Mouse (Mus musculus) urinary bladder, postnatal 14 days (tissue): ENCODE results near the gene Acad12.
"Not testable (repeated sequence)": the region's sequence is repeated elsewhere in the genome, so short reads cannot be mapped to it uniquely, and the experiment has no call there.

ENCODE experiments used
- DNase-seq: peaks from one replicate; pipeline ENCODE4 v3.0.0; 2021; ENCODE audit warnings: low spot score

Acad12 gene

GRCm38 (mm10) chr5:121612036-121612435, 6.7 kb downstream of the Acad12 start:
- no peak for DNase-seq

DNA sequence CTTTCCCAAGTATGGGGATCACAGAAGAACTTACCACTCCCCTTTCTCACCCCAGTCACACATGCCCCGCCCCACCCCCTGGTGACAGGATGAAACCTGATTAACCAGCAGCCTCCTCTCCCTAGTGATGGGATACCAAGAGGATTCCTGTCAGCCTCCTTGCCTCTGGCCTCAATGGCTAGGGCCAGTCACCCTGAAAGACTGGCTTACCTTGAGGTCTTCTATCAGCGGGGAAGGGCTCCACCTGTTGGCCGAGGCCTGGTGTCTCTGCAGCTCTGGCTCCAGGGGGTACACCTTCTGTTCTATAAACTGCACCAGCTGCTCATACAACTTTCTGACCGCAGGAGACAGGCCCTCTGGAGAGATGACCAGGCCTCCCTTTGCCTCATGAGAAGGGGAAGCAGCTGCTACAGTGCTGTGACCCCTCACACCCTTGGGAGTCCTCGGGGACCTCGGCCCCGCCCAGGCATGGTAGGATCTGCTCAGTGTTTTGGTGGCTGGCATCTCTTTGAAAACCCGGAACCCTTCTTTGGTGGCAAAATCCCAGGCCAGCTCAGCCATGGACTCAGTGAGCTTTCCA, 9.1 kb downstream of the Acad12 start:
- not testable (repeated sequence) for DNase-seq

GRCm38 (mm10) chr5:121606151-121606550, 12.6 kb downstream of the Acad12 start:
- peak; percentile 83 for DNase-seq

DNA sequence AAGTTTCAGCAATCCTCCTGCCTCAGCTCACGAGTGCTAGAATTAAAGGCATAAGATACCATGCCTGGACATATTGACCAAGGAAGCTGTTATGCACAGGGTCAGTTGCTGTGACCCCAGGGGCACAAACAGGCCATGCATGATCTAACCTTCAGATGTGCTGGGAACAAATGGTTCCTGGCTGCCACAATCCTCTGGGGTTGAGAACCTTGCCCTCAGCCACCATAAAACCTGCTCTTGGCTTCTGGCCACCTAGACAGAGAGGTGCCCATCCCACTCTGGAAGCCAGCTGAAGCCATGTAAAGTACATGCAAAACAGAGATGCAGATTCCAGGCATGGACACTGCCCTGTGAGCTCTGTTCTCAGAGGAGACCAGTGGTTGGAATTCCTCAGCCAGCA, 14.9 kb downstream of the Acad12 start:
- not testable (repeated sequence) for DNase-seq

- peak; percentile 95 for DNase-seq
Measured at GRCm38 (mm10) chr5:121601547-121602299, 17.0 kb downstream of the Acad12 start.

- no peak for DNase-seq
Measured at GRCm38 (mm10) chr5:121598871-121599610, 19.7 kb downstream of the Acad12 start.

GRCm38 (mm10) chr5:121597991-121598537, 20.7 kb downstream of the Acad12 start:
- DNase-seq: no peak

GRCm38 (mm10) chr5:121597332-121597731, 21.4 kb downstream of the Acad12 start:
- no peak for DNase-seq

DNA sequence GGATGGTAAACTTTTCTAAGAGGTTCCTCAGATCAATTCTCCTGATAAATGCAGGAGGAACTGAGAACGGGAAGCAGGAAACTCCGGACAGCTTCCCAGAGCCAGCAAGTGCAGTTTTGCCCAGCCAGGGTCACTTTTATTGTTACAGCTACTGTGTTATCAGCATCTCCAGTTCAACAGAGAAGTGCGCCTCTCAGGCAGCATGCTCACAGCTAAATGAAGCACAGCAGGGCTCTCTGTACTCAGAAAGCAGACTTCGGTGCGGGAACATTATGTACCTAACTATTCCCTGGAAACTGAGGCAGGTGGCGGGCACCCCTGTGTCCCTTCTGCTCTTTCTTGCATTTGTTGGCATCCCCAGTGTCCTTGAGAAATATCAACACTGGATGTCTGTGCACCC, 22.5 kb downstream of the Acad12 start:
- DNase-seq: no peak

- DNase-seq: no peak
Measured at GRCm38 (mm10) chr5:121595758-121596157, 23.0 kb downstream of the Acad12 start.

- DNase-seq: no peak
Measured at GRCm38 (mm10) chr5:121594714-121595313, 23.9 kb downstream of the Acad12 start.

GRCm38 (mm10) chr5:121593451-121594401, 25.0 kb downstream of the Acad12 start, which contains the start of gene Aldh2:
Aldh2 (minus strand) TSS chr5:121593824.
- peak; percentile 87 for DNase-seq

DNA sequence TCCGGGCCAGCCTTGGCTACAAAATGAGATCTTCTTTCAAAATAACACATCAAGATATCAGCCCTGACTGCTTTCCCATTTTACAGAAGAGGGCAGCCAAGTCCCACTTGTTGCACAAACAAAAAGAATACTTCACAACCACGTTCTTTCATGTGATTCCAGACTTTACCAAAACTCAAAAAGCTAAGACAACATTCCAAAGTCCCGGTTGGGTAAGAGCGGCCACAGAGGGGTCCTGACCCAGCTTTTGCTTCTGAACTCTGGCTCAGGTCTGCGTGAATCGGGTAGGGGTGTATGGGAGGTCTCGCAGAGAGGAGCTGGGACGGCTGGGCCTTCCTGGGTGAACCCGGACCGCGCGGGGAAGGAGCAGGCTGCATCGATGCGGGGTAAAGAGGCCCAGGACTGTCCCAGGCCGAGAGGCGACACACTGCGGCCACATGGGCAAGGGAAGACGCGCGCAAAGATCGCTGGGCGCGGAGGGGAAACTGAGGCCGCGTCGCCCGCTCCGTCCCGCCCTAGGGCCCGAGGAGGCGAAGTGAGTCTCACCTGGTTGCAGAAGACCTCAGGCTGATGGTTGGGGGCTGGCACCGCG, 25.8 kb downstream of the Acad12 start:
- DNase-seq: no peak

GRCm38 (mm10) chr5:121592064-121592815, 26.5 kb downstream of the Acad12 start:
- DNase-seq: no peak

GRCm38 (mm10) chr5:121591417-121592063, 27.2 kb downstream of the Acad12 start:
- DNase-seq: peak; percentile 33

- DNase-seq: no peak
Measured at GRCm38 (mm10) chr5:121589928-121590327, 28.8 kb downstream of the Acad12 start.

- DNase-seq: peak; percentile 55
Measured at GRCm38 (mm10) chr5:121586400-121587039, 32.2 kb downstream of the Acad12 start.

DNA sequence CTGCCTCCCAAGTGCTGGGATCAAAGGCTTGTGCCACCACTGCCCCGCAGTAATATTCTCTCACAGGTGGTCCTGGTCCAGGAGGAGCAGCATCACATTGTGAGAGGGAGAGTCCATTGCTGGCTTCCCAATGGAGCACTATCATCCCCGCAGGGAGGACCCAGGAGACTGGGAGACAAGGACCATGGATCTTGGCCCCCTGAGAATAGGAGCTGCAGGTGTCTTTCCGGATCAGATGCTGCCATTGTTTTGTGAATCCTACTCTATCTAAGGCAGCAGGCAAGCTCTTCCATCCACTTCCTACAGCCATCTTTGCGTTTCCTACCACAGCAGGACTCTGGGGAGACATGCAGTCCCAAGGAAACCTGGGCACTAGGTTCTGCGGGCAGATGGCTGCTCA, 33.0 kb downstream of the Acad12 start:
- no peak for DNase-seq

DNA sequence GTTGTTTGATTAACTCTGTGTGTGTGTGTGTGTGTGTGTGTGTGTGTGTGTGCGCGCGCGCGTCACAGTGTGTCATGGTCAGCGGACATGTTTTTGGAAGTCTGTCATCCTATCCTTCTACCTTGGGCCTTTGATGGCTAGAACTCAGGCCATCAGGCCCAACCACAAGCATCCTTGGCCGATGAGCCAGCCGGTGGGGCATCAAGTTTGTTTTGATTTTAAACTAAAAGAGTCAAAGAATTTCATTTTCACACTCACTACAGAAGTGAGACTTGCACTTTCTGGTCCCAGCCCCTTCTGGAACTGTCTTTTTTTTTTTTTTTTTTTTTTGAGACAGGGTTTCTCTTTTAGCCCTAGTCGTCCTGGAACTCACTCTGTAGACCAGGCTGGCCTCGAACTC, 33.7 kb downstream of the Acad12 start:
- no peak for DNase-seq
